Mouse (Mus musculus): Measurements from ENCODE around the gene Lamb2. TPM values are rescaled to one million over a fixed set of nuclear protein-coding genes. Genes with fewer than 3 reads are reported as not detected.
A peak's percentile ranks its signal among the peaks of the same experiment; 100 is the strongest.

Lamb2 gene
- total RNA-seq, 2 experiments from 2014 or later: 355 to 379 TPM

DNA sequence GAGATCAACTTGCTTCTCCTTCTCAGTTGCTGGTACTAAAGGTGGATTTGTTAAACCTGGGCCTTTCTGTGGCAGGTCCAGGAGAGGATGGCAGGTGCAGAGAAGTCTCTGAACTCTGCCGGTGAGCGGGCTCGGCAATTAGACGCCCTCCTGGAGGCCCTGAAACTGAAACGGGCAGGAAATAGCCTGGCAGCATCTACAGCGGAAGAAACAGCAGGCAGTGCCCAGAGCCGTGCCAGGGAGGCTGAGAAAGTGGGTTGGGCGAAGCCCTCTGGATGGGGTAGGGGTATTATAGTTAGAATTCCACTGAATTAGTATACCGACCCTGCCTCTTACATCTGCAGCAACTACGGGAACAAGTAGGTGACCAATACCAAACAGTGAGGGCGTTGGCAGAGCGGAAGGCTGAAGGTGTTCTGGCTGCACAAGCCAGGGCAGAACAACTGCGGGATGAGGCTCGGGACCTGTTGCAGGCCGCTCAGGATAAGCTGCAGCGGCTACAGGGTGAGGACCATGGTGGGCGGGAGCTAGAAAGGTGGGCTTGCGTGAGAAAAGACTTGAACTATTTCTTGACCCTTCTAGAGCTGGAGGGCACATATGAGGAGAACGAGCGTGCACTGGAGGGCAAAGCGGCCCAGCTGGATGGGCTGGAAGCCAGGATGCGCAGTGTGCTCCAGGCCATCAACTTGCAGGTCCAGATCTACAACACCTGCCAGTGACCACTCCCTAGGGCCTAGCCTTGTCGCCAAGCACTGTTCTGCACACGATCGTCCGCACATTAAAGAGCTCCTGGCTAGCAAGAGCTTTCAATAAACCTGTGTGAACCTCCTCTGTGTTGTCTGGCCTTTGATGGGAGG, 10.4 kb downstream of the Lamb2 start:
- no peak for DNase-seq
- intact Hi-C loops (cut with DNase I): loop anchor here (2.0 kb wide), 1 partner anchor 17 kb away; the partner anchor contains the start of gene Qars

GRCm38 (mm10) chr9:108490559-108491285, 11.2 kb downstream of the Lamb2 start, which contains the start of gene Usp19:
Gene Usp19 (plus strand): TSS chr9:108490602.
- intact Hi-C loops (cut with DNase I): loop anchor here (2.0 kb wide), 1 partner anchor 16 kb away; the partner anchor contains the start of gene Qars
- DNase-seq: peak; percentile 95 to 97

- intact Hi-C loops (cut with DNase I): loop anchor here (2.0 kb wide), 1 partner anchor 16 kb away; the partner anchor contains the start of gene Qars
These were observed 11.7 kb downstream of the Lamb2 start for GRCm38 (mm10) chr9:108491286-108491580.

DNA sequence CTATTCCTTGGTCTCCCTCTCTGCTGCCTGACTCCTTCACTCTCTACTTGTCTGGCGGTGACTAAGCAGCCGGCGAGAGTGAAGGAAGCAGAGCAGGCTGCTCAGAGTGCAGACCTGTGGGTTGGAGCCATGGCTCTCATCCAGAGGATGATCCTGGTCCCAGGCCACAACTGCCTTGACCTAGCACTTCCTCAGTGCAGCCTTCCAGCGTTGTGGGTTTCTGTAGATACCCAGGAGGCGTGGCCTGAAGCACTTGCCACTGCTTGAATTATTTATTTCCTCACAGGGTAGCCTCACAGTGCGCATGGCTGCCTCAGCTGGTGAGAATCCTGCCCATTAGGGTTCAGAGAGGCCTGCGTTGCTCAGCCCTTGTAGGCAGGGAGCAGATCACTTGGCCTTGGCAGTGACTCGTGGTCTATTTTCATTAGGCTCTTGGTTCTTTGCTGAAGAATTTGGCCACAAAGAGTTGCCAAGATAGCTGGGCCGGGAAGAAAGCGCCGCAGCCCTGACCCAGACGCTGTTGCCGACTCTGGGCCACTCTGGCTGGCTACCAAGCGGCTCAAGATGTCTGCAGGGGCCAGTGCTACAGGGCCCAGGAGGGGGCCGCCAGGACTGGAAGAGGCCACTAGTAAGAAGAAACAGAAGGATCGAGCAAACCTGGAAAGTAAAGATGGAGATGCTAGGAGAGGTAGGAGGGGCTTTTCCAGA, 12.7 kb downstream of the Lamb2 start:
- DNase-seq: peak in 1 of 2 experiments; percentile 40
- intact Hi-C loops (cut with DNase I): no loop called here

More at GRCm38 (mm10) chr9:108491286-108491580, 11.7 kb downstream of the Lamb2 start:
- DNase-seq: no peak

DNA sequence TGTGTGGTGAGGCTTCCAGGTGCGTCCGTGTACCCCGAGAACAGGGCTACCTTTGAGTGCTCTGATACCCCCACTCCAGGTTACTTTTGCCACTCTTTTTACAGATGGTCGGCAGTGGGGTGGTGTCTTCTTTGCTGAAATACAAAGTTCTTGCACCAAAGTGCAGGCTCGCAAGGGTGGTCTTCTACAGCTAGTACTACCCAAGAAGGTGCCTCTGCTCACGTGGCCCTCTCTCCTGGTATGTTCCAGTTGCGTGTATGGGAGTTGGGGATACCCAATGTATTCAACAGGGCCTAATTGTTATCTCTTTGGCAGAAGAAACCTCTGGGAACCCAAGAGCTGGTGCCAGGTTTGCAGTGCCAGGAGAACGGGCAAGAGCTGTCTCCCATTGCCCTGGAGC, 13.7 kb downstream of the Lamb2 start:
- no peak for DNase-seq
- intact Hi-C loops (cut with DNase I): no loop called here

GRCm38 (mm10) chr9:108494146-108494825, 14.8 kb downstream of the Lamb2 start:
- no peak for DNase-seq
- intact Hi-C loops (cut with DNase I): no loop called here

GRCm38 (mm10) chr9:108494905-108495304, 15.4 kb downstream of the Lamb2 start:
- intact Hi-C loops (cut with DNase I): no loop called here
- DNase-seq: no peak

GRCm38 (mm10) chr9:108499231-108499630, 19.7 kb downstream of the Lamb2 start:
- intact Hi-C loops (cut with DNase I): no loop called here

GRCm38 (mm10) chr9:108499943-108500342, 20.4 kb downstream of the Lamb2 start:
- intact Hi-C loops (cut with DNase I): no loop called here
- DNase-seq: no peak

More at GRCm38 (mm10) chr9:108499231-108499630, 19.7 kb downstream of the Lamb2 start:
- DNase-seq: no peak

GRCm38 (mm10) chr9:108506901-108507300, 27.4 kb downstream of the Lamb2 start:
- intact Hi-C loops (cut with DNase I): loop anchor here (2.0 kb wide), 1 partner anchor 16 kb away; the partner anchor contains the start of gene Usp19
- DNase-seq: no peak

DNA sequence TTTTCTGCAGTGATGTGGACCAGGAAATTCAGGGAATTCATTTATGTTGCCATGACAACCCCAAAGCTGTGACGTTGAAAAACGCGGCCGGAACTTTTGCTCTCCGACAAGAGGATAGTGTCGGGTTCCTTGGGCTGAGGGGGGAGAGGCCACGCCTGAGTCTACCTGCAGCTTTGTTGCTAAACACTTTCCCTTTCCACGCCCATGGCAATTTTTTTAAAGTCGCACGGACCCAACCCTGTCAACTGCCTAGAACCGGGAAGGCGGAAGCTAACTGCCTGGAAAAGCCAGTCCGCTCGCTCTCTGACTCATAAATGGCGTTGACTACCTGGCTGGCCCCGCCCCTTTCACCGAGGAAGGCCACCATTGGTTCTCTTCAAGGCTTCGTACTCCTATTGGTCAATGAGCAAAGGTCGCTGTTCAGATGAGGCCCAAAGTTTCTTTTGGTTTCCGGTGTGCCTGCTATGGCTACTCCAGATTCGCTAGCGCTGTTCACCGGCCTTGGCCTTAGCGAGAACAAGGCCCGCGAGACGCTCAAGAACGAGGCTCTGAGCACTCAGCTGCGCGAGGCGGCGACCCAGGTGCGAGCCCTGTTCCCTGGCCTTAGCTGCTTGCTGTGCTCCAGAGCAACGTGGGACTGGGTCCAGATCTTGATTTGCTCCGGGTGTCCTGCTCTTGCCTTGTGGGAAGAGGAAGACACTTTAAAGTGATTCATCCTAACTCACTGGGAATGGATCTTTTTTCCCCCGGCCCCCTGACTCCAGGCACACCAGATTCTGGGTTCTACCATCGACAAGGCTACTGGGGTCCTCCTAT, 28.3 kb downstream of the Lamb2 start, which contains the start of gene Qars:
Gene Qars (plus strand): TSS at position 88 of the 816 bp plus-strand sequence.
- intact Hi-C loops (cut with DNase I): loop anchor here (2.0 kb wide), 1 partner anchor 17 kb away; the partner anchor contains the start of gene Usp19
- DNase-seq: peak; percentile 90 to 92

DNA sequence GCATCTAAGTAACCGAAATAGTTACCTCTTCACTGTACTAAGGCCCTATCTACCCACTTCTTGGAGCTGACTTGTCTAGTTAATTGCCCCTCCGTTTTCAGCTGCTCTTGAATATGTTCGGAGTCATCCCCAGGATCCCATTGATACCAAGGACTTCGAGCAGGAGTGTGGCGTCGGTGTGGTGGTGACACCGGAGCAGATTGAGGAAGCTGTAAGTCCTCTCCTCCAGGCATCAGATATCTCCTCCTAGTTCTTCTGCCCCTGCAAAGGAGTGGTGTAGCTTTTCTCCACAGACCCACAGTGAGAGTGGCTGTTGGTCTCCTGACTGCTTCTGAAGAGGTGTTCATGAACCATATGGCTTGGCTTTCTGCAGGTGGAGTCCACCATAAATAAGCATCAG, 29.2 kb downstream of the Lamb2 start:
- no peak for DNase-seq
- intact Hi-C loops (cut with DNase I): no loop called here

DNA sequence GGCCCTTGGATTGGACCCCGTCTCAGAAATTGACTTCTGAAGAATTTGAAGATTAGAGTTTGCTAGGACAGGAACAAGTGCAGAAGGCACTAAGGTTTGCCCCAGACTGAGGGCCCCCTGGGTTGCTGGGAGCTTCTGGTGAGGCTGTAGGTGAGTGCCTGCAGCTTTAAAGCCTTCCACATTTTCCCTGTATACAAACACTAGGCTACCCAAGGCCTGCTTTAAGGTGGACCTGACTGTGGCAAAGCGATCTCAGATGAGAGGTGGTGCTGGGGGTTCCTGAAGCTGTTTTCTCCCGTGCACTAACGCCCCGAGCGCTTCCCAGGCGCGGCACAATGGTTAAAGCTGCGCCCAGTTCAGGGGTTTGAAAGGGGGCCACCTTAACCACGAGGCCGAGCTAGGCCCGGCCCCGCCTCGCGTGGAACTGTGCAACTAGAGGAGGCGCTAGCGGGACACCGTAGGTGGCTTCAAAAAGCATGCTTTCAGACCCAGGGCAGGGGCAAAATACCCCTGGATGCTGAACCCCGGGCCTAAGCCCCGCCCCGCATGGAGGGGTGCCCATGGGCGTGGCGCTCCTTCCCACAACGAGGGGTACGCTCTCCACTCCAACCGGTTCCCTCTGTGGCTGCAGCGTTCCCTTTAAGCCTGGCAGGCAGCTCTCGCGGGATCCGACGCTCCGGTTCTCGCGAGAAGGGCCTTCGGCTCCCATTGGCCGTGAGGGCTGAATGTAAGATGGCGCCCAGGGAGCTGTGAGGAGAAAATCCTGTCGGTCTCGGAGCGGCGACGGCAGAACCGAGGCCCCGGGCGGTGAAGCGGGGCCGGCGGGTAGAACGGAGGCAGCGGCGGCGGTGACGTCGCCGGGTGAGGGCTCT, 37.1 kb downstream of the Lamb2 start, which contains the start of gene Qrich1:
Gene Qrich1 (plus strand): TSS at position 427 of the 872 bp plus-strand sequence.
- peak; percentile 94 for DNase-seq
- intact Hi-C loops (cut with DNase I): loop anchor here (5.0 kb wide), 1 partner anchor 51 kb away; the partner anchor contains the start of genes Dalrd3 and Ndufaf3

GRCm38 (mm10) chr9:108517253-108517930, 37.9 kb downstream of the Lamb2 start:
- peak; percentile 86 to 87 for DNase-seq
- intact Hi-C loops (cut with DNase I): loop anchor here (5.0 kb wide), 1 partner anchor 50 kb away; the partner anchor contains the start of genes Dalrd3 and Ndufaf3

- DNase-seq: no peak
- intact Hi-C loops (cut with DNase I): loop anchor here (5.0 kb wide), 1 partner anchor 49 kb away; the partner anchor contains the start of genes Dalrd3 and Ndufaf3
These were observed 38.4 kb downstream of the Lamb2 start for GRCm38 (mm10) chr9:108517931-108518332.

- DNase-seq: no peak
- intact Hi-C loops (cut with DNase I): loop anchor here (5.0 kb wide), 1 partner anchor 36 kb away; no protein-coding TSS in a partner anchor
These were observed 42.1 kb downstream of the Lamb2 start for GRCm38 (mm10) chr9:108521604-108522003.

DNA sequence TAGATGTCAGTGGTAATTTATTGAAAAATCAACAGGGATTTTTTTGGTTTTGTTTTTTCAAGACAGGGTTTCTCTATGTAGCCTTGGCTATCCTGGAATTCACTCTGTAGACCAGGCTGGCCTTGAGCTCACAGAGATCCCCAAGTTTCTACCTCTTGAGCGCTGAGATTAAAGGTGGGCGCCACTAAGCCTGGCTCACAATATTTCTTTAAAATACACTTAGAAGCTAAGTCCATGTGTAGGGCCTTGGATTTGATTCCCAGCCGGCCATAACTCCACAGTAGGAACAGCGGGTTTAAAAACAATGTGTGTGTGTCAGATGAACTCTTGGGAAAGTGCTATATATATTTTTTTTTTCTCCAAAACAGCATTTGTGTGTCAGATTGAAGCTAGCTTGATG, 43.8 kb downstream of the Lamb2 start:
- no peak for DNase-seq
- intact Hi-C loops (cut with DNase I): loop anchor here (5.0 kb wide), 1 partner anchor 34 kb away; no protein-coding TSS in a partner anchor

Data from heart, postnatal 14 days (tissue).